Mouse (Mus musculus): Measurements from ENCODE around the gene A430078G23Rik. TPM values are rescaled to one million over a fixed set of nuclear protein-coding genes. Genes with fewer than 3 reads are reported as not detected.

The A430078G23Rik gene
- total RNA-seq, 1 experiment from 2014 or later: 40.1 TPM

DNA sequence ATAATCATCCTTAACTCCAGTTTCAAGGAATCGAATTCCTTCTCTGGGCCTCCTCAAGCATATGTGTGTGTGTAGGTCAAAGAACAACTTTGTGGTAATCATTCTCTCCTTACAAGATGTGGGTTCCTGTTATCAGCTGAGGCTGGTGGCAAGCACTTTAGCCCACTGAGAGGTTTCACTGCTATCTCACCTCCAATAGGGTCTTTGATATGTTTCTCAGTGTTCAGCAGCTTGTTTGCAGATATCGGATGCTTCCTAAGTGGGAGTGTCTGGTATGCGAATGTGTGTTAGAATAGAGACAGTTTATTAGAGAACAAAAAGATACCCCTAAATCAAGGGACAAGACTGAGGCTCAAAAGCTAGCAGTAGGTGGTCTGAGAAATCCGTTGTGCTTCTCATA, 39.1 kb downstream of the A430078G23Rik start:
- ATAC-seq (replicated peaks in 1 of 2; ENCODE audit: insufficient read depth in 1 of 2, low FRiP score in 2 of 2, low TSS enrichment in 1 of 2, low read depth in 1 of 2, poor library complexity in 2 of 2, severe bottlenecking in 2 of 2): no peak

DNA sequence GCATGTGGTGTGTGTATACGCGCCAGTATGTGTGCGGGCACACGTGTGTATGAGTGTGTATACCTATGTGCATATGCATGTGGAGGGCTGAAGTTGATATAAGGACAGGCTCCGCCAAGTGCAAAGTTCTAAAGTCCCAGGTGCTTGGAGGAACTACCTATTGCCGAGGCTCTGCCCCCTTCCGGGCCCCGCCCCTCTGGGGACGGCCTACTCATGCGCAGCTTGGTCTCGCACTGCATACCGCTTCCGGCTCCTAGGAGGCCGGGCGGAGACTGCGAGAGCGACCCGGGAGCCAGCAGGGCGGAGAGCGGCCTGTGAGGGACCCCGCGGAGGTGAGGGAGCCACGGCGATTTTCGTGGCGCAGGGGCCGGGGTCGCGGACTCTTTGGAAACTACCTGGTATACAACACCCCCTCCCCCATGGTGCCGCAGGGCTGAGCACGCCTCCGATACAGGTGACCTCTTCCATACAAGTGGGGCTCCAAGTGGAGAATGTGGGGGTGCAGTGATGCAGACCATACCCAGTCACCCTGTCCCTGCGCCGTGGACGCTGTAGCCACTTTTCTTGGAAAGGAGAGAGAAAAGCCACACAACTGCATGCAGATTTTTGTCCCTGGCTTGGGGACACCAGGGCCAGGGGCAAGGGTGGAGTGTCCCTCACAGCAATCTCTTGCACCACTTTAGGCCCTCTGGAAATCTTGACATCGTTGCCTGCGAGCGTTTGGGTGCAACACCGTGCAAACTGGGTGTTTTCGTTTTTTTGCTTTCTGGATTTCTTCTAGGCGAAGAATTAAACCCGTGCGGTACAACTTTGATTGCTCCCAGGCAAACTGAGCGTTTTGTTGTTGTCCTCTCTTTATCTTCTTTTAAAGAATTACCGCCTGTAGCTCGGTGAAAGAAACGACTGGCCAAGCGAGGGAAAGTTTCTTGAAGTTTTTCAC, 39.8 kb downstream of the A430078G23Rik start, which contains the start of gene Arhgef18:
Arhgef18 (plus strand) TSS at position 236 of the 940 bp plus-strand sequence.
- peak; percentile 81 to 91 for ATAC-seq (replicated peaks in 1 of 2; ENCODE audit: insufficient read depth in 1 of 2, low FRiP score in 2 of 2, low TSS enrichment in 1 of 2, low read depth in 1 of 2, poor library complexity in 2 of 2, severe bottlenecking in 2 of 2)

DNA sequence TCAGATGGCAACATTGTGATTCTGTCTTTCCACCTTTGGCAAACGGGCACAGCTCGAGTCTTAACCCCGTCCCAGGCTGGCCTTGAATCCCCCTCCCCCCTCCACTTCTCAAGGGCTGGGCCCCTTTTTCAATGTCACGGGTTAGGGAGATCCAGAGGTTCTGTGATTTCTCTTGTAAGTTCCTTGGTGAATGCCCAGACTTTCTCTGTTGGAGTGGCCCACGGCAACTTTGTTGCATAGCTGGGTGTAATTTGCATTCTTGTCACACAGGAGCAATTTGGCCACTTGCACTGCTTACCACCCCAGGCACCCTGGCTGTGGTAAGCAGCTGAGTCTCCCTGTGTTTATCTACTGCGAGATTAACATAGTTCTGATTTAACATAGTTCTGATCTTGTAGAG, 41.4 kb downstream of the A430078G23Rik start:
- no peak for ATAC-seq (replicated peaks in 1 of 2; ENCODE audit: insufficient read depth in 1 of 2, low FRiP score in 2 of 2, low TSS enrichment in 1 of 2, low read depth in 1 of 2, poor library complexity in 2 of 2, severe bottlenecking in 2 of 2)

DNA sequence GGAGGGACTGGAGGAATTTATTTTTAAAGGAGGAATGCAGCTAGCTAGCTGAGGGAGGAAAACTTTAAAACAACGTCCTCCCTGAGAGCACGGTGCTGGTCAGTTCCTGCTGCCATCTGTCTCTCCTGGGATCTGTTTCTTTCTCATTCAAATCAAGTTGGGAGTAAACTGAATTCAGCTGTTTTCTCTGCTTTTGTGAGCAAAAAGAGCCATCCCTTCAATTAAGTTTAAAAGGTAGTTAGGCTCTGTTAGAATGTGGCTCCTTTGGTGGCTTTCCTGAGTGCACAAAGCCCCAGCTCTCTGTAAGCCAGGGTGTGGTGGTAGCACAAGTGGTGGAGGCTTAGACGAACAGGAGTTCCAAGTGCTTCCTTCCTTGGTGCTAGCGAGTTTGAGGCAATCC, 42.0 kb downstream of the A430078G23Rik start:
- ATAC-seq (replicated peaks in 1 of 2; ENCODE audit: insufficient read depth in 1 of 2, low FRiP score in 2 of 2, low TSS enrichment in 1 of 2, low read depth in 1 of 2, poor library complexity in 2 of 2, severe bottlenecking in 2 of 2): no peak

DNA sequence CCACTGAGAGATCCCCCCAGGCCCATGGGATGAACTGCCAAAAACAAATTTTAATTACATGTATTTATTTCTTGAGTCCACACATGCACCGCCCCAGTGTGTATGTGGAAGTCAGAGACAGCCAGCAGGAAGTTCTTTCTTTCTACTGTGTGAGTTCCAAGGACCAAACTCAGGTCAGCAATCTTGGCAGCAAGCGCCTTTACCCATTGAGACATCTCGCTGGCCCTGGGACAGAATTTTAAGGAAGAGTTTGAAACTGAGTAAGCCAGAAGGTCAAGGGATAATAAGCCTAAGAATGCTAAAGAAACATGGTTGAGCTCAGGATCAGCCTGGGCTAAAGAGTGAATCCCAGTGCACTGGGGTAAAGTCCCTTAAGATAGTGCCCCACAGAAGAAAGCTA, 44.4 kb downstream of the A430078G23Rik start:
- no peak for ATAC-seq (replicated peaks in 1 of 2; ENCODE audit: insufficient read depth in 1 of 2, low FRiP score in 2 of 2, low TSS enrichment in 1 of 2, low read depth in 1 of 2, poor library complexity in 2 of 2, severe bottlenecking in 2 of 2)

DNA sequence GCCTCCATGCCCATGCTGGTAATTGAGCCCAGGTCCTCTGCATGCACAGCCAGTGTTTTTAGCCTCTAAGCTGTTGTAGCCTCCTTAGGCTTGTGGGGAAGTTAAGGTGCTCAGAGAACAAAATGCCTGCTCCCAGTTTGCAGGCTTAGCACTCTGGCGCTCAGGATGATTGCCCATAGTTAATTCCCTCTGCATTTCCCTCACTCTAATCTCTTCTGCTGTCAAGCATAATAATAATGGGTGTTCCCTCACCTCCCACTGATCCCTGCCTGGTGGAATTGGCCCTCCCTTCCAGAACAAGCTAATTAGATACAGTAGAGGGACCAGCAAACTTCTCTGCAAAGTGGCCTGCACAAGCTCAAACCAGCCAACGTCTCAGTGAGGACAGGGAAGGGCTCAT, 47.3 kb downstream of the A430078G23Rik start:
- no peak for ATAC-seq (replicated peaks in 1 of 2; ENCODE audit: insufficient read depth in 1 of 2, low FRiP score in 2 of 2, low TSS enrichment in 1 of 2, low read depth in 1 of 2, poor library complexity in 2 of 2, severe bottlenecking in 2 of 2)

DNA sequence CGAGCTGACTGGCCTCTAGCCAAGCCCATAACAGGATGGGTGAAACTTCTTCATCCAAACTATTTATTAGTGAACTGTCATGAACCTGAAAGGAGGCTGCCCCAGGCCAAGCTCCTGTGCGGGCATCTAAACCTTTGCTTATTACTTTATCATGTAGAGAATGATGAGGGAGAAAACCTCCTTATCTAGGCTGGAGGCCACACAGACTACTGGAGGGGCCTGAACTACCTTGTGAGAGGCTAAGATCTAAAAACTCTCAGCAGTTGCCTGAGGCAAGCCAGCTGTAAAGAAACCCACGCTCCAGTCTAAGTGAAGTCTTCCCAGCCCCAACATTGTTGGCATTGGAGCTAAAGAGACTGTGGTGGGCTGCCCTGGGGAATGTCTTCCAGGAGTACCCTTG, 54.2 kb downstream of the A430078G23Rik start:
- ATAC-seq (replicated peaks in 1 of 2; ENCODE audit: insufficient read depth in 1 of 2, low FRiP score in 2 of 2, low TSS enrichment in 1 of 2, low read depth in 1 of 2, poor library complexity in 2 of 2, severe bottlenecking in 2 of 2): no peak

DNA sequence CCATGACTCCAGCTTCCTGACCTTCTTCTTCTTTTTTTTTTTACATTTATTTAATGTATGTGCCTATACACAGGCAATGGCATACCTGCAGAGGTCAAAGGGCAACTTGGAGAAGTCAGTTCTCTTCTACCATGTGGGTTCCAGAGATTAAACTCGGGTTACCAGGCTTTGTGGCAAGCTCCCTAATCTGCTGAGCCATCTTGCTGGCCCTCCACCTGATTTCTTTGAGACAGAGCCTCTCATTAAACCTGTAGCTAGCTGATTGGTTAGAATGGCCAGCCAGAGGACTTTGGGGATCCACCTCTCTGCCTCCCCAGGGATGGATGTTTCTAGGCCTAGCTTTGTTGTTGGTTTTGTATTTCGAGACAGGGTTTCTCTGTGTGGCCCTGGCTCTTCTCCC, 57.9 kb downstream of the A430078G23Rik start:
- ATAC-seq (replicated peaks in 1 of 2; ENCODE audit: insufficient read depth in 1 of 2, low FRiP score in 2 of 2, low TSS enrichment in 1 of 2, low read depth in 1 of 2, poor library complexity in 2 of 2, severe bottlenecking in 2 of 2): no peak

DNA sequence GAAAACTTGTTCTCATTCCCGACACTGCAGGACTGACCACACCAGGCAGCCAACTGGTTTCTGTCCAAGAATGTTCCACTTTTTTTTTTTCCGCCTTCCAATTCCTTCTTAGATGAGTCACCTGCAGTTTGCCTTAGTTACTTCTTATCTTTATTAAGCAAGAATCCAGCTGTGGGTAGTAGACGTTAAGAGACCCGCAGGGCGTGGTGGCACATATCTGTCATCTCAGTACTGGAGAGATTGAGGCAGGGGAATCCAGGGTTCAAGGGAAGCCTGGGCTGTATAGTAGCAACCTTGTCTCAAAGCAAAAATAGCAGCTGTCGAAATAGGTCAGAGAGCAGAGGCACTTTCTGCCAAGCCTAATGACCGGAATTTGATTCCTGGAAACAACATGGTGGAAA, 58.7 kb downstream of the A430078G23Rik start:
- no peak for ATAC-seq (replicated peaks in 1 of 2; ENCODE audit: insufficient read depth in 1 of 2, low FRiP score in 2 of 2, low TSS enrichment in 1 of 2, low read depth in 1 of 2, poor library complexity in 2 of 2, severe bottlenecking in 2 of 2)

DNA sequence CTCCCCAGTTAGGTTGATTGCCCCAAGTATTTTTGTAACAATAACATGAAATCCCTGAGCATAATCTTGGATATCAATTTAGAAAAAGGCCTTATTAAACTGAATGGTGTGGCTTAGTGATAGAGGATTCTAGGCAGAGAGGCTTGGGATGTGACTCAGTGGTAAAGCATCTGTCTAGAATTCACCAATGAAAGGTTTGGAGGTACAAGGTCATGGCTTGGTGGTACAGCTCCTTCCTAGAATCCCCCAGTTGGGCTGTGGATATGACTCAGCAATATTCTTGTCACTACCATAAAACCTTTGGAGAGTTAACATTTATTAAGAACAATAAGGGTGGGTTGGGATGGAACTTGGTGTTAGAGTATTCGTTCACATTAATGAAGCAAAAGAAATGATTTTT, 59.6 kb downstream of the A430078G23Rik start:
- ATAC-seq (replicated peaks in 1 of 2; ENCODE audit: insufficient read depth in 1 of 2, low FRiP score in 2 of 2, low TSS enrichment in 1 of 2, low read depth in 1 of 2, poor library complexity in 2 of 2, severe bottlenecking in 2 of 2): no peak

DNA sequence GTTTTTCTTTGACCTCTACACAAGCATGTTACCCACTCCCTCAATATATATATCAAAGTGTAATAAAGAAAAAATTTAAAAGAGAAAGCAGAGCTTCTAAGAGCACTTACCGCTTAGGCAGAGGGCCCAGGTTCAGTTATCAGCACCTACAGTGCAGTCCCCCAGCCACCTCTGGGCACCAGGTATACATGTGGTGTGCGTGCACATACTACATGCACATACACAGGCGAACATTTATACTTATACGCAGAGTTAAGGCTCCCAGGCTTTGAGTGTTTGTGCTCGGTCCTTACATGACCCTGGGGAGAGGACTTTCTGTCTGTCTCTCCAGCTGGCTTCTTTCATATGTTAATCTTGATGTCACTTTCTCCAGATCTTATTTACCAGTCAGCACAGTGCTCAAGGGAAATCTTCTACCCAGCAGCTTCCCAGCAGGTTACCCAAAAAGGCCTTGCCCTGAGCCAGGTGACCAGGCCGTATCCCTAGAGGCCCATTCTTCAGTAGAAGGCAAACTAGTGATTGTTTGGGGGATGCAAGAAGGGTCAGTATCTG, 61.5 kb downstream of the A430078G23Rik start:
- no peak for ATAC-seq (replicated peaks in 1 of 2; ENCODE audit: insufficient read depth in 1 of 2, low FRiP score in 2 of 2, low TSS enrichment in 1 of 2, low read depth in 1 of 2, poor library complexity in 2 of 2, severe bottlenecking in 2 of 2)

DNA sequence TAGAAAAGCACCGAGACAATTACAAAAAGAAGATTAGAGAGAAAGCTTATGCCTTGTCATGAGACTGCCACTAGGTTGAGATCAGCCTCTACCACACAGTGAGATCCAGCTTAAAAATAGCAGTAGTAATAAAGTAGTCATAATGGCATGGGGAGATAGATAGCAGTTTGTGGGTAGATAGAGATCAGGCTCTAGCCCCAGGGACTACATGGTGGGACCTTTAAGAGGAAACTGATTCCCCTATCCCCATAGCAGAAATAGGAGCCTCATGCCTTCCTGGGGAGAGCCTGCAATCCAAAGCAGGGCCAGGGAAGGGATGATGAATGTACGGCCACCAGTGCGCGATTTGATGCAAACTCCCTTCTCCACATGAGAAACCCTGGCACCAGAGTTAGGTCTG, 62.0 kb downstream of the A430078G23Rik start:
- ATAC-seq (replicated peaks in 1 of 2; ENCODE audit: insufficient read depth in 1 of 2, low FRiP score in 2 of 2, low TSS enrichment in 1 of 2, low read depth in 1 of 2, poor library complexity in 2 of 2, severe bottlenecking in 2 of 2): no peak

DNA sequence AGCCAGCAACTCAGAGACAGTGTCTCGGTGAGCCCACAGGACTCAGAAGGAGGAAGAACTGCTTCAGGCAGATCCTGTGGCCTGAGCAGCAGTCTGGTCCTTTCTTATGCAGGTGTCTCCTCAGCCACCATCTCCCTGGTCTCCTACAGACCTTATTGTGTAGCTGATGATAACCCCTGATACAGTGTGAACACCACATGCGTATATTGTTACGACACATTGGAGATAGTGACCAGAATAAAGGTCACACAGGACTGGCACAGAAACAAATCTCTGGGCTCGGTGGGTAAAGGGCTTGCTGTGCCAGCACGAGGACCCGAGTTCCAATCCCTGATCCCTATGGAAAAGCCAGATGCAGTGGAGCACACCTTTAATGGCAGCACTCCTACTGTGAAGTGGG, 62.4 kb downstream of the A430078G23Rik start:
- no peak for ATAC-seq (replicated peaks in 1 of 2; ENCODE audit: insufficient read depth in 1 of 2, low FRiP score in 2 of 2, low TSS enrichment in 1 of 2, low read depth in 1 of 2, poor library complexity in 2 of 2, severe bottlenecking in 2 of 2)

DNA sequence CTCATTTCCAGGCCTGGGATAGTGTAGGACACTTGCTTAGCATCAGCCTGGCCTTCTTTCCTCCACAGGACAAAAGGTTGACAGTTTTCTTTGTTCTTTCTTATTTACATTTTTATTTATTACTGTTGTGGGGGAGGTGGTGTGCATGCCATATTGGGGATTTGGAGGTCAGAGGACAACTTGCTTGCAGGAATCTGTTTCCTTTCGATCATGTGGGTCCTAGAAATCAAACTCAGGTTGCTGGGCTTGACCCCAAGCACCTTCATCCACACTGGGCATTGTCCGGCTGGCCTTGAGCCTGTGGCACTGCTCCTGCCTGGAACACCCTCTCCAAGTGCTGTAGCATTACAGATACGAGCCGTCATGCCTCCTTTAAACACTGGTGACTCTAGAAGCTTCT, 63.6 kb downstream of the A430078G23Rik start:
- no peak for ATAC-seq (replicated peaks in 1 of 2; ENCODE audit: insufficient read depth in 1 of 2, low FRiP score in 2 of 2, low TSS enrichment in 1 of 2, low read depth in 1 of 2, poor library complexity in 2 of 2, severe bottlenecking in 2 of 2)

DNA sequence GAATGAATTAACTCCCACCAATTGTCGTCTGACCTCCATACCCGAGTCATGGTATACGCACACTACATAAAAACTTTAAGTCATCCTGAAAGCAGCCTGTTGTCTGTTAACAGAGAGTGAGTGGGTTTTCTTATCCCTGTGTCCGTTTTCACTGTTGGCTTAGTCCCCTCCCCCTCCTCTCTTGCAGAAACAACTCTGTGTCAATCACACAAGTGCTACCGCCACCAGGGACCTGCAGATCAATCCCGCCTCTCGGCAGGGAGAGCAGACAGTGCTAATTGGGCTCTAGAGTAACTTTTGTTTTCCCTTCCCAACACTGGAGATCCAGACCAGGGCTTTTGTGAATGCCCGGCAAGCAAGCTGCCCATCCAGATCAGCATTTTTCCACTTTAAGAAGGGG, 64.2 kb downstream of the A430078G23Rik start:
- ATAC-seq (replicated peaks in 1 of 2; ENCODE audit: insufficient read depth in 1 of 2, low FRiP score in 2 of 2, low TSS enrichment in 1 of 2, low read depth in 1 of 2, poor library complexity in 2 of 2, severe bottlenecking in 2 of 2): no peak

DNA sequence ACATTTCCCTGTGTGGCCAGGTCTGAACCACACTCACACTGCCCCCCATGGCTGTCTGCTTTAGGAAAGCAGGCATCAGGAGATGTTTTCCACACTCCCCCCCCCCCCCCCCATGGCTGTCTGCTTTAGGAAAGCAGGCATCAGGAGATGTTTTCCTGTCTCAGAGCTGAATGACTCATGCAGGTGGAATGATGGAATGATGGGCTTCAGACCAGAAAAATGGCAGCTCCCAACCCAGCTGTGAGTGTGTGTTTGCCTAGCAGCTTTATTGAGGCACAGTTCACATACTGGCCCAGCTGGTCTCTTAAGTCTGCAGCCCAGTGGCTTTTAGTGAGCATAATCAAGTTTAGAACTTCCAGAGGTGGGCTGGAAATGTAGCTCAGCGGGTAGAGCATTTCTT, 64.9 kb downstream of the A430078G23Rik start:
- no peak for ATAC-seq (replicated peaks in 1 of 2; ENCODE audit: insufficient read depth in 1 of 2, low FRiP score in 2 of 2, low TSS enrichment in 1 of 2, low read depth in 1 of 2, poor library complexity in 2 of 2, severe bottlenecking in 2 of 2)

DNA sequence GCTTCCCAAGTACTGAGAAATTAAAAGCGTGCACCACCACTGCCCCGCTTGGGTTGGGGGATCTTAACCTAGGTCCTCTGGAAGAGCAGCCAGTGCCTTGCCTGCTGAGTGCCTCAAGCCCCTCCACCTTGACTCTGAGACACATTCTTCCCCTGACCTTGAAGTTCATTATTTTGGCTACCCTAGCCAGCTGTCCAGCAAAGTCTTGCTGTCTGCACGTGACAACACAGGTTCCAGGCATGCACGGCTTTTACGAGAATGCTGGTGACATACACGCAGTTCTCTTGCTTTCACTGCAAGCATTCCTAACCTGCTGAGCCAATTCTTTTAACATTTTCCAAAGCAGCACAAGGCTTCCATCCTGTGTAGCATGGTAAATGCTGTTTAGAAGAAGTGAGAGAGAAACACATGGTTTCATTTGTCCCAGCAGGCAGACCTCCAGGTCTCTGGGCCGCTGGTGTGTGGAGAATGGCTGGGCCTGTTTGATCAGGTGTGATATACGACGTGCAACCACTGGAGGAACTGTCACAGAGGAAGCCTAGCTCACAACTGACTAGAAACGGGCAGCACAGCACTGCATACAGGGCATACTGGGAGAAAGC, 67.0 kb downstream of the A430078G23Rik start:
- no peak for ATAC-seq (replicated peaks in 1 of 2; ENCODE audit: insufficient read depth in 1 of 2, low FRiP score in 2 of 2, low TSS enrichment in 1 of 2, low read depth in 1 of 2, poor library complexity in 2 of 2, severe bottlenecking in 2 of 2)

DNA sequence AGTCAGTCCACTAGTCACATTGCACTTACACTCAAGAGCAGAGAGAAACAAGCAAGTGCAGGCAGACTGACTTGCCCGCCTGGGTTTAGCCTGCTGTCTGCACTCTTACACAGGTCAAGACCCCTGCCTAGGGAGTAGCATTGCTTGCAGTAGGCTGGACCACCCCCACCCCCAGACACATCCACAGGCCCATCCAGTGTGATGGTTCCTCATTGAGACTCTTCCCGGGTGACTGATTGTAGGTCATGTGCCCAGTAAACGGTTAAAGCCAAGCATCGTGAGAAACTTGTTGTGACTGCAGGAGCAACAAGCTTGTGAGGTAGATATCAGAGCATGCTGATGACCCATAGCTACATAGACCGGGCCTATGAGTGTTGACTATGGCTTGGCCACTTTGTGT, 68.3 kb downstream of the A430078G23Rik start:
- no peak for ATAC-seq (replicated peaks in 1 of 2; ENCODE audit: insufficient read depth in 1 of 2, low FRiP score in 2 of 2, low TSS enrichment in 1 of 2, low read depth in 1 of 2, poor library complexity in 2 of 2, severe bottlenecking in 2 of 2)
